Mouse (Mus musculus) testis, adult 2 months (tissue): ENCODE measurements at regions not wholly inside any gene's neighbourhood (a gene's known extent, or its start where the extent isn't known, plus 50 kb on each side); places are given as distances from the start of the nearest gene placed in this dataset.

Experiments used
- H3K27ac ChIP-seq: fragments of 200-500 bp; 2 replicates; pipeline ENCODE4 v1.5.1; 2012; ENCODE audit warnings: low read depth, low read length; ENCODE audit not compliant: control insufficient read depth, insufficient read depth
- H3K27me3 ChIP-seq: fragments of 200-500 bp; 2 replicates; pipeline ENCODE4 v1.6.1; 2012; ENCODE audit warnings: mild to moderate bottlenecking, low read length, moderate library complexity; ENCODE audit not compliant: control insufficient read depth, insufficient read depth
- H3K36me3 ChIP-seq: fragments of 200-500 bp; 2 replicates; pipeline ENCODE4 v1.6.1; 2012; ENCODE audit warnings: mild to moderate bottlenecking, low read length; ENCODE audit not compliant: control insufficient read depth, insufficient read depth
- H3K4me1 ChIP-seq: fragments of 200-500 bp; 2 replicates; pipeline ENCODE4 v1.6.1; 2012; ENCODE audit warnings: low read length; ENCODE audit not compliant: control insufficient read depth, insufficient read depth
- H3K4me3 ChIP-seq: fragments of 200-500 bp; 2 replicates; pipeline ENCODE4 v1.5.1; 2012; ENCODE audit warnings: low read depth, mild to moderate bottlenecking, low read length, moderate library complexity, mixed read lengths; ENCODE audit not compliant: control insufficient read depth
- CTCF ChIP-seq: fragments of 200-500 bp; IDR thresholded peaks from 2 replicates; pipeline ENCODE4 v1.5.1; 2012; ENCODE audit warnings: low read depth, mild to moderate bottlenecking, inconsistent platforms, low read length, moderate library complexity; ENCODE audit not compliant: control insufficient read depth, insufficient read depth, insufficient replicate concordance
- POLR2A ChIP-seq: fragments of 200-500 bp; IDR thresholded peaks from 2 replicates; pipeline ENCODE4 v1.6.1; 2012; ENCODE audit warnings: low read depth, mild to moderate bottlenecking, inconsistent platforms, low read length, moderate library complexity; ENCODE audit not compliant: control insufficient read depth

DNA sequence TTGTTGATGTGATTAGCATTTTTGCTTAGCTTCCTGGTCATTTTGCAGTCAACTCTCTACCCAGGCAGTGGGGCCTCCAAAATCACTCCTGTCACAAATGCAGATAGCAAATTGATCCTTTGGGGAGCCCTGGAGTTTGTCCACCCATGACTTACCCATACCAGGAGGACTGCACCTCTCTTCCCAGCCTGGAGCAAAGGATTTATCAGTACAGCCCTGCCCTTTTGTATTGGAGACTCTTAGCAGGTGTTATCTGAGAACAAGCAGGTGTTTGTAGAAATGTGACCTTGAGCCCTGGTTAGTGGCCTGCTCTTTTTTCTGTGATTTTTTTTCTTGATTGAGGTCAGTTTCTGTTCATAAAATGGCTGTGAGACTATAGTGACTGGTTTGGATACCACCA lies 392.6 kb downstream of the Bcl11a start:
- Histone ChIP-seq H3K4me1 (no peaks in the 10 kb centered on the region), H3K4me3 (no peak overlapping the region), H3K27ac (no peak overlapping the region), H3K27me3 (no peaks in the 10 kb centered on the region), H3K36me3 (no peaks in the 10 kb centered on the region)
- TF ChIP-seq CTCF (no peak), POLR2A (no peak)

DNA sequence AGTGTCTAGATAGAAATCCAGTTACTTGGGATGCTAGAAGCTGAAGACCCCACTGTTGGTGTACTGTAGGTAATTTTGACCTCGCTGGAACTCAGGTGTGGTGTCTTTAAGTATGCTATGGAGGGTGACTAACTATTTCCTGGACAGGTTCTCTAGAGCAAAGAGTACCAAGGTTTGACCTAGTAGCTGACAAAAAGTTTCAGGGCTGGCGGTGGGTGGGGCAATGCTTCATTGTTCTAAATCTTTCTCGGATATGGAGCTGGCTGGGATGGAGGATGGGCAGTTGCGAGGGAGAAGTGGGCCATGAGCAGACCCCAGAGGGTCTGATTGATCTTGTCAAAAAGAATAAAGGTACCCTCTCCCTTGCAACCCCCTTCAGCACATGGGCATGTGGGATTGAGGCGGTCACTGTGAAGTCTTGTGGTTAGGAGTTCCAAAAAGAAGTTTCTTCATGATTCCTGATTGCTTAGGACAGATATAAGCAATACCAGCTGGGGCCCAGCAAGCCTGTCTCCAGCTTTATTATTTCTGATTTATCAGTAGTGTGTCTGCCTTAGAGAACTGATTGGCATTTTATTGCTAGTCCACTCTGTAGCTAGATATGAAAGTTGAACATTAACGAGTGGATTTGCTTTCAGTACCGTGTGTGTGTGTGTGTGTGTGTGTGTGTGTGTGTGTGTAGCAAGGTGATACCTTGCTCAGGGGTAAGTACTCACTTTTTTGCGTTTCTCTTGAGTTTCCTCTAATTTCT lies 394.9 kb downstream of the Bcl11a start:
- TF ChIP-seq CTCF (no peak), POLR2A (no peak)
- Histone ChIP-seq H3K27me3 (no peaks in the 10 kb centered on the region), H3K36me3 (no peaks in the 10 kb centered on the region), H3K27ac (no peak overlapping the region), H3K4me3 (no peak overlapping the region), H3K4me1 (no peaks in the 10 kb centered on the region)

DNA sequence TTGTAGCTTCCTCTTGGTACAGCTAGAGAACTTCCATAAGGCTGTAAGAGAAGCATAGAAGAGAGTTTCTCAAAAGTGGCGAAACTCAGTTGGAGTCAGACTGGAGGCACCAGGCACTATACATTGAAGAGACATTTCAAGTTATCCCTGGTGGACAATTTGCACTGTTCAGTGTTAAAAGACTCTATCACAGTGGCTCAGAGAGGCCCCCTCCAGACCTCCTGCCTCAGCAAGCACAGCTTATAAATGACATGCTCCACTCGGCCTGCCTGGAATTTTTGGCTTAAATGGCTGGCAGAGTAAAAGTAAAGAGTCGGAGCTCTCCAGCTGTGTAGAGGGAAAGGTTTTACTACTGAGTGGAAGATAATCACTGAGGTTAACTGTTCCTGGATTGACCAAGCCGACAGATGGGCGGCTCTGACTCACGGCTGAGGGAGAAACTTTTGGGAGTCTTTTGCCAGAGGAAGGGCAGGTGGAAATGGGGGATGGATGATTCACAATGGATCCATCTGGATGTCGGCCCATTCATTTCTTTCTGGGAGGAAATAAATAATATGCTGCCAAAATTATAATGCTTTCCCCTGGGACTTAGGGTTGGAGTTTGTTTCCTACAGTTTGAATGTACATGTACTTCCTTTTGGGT lies 395.6 kb downstream of the Bcl11a start:
- H3K4me3 ChIP-seq: no peak overlapping the region
- no peaks in the 10 kb centered on the region for H3K4me1 ChIP-seq
- H3K27me3 ChIP-seq: no peaks in the 10 kb centered on the region
- H3K36me3 ChIP-seq: no peaks in the 10 kb centered on the region
- H3K27ac ChIP-seq: no peak overlapping the region
- no peak for TF ChIP-seq CTCF
- TF ChIP-seq POLR2A: no peak

- Histone ChIP-seq H3K27me3 (no peaks in the 10 kb centered on the region), H3K4me1 (no peaks in the 10 kb centered on the region), H3K27ac (no peak overlapping the region), H3K4me3 (no peak overlapping the region), H3K36me3 (no peaks in the 10 kb centered on the region)
- TF ChIP-seq POLR2A (no peak), CTCF (no peak)
Observed at GRCm38 (mm10) chr11:24502722-24503424, 425.0 kb downstream of the Bcl11a start.

- TF ChIP-seq POLR2A (no peak), CTCF (no peak)
- H3K27me3 ChIP-seq: no peaks in the 10 kb centered on the region
- no peaks in the 10 kb centered on the region for H3K4me1 ChIP-seq
- no peaks in the 10 kb centered on the region for H3K36me3 ChIP-seq
- H3K4me3 ChIP-seq: no peak overlapping the region
- no peak overlapping the region for H3K27ac ChIP-seq
Observed at GRCm38 (mm10) chr11:24515568-24515967, 437.7 kb downstream of the Bcl11a start.

- Histone ChIP-seq H3K27ac (no peak overlapping the region), H3K36me3 (no peaks in the 10 kb centered on the region), H3K4me1 (peaks cover 3% of the 10 kb centered on the region; the same call in 1 of the 2 replicates), H3K4me3 (no peak overlapping the region), H3K27me3 (no peaks in the 10 kb centered on the region)
- no peak for TF ChIP-seq POLR2A
- TF ChIP-seq CTCF: no peak
Observed at GRCm38 (mm10) chr11:24535462-24535861, 457.6 kb downstream of the Bcl11a start.

GRCm38 (mm10) chr11:24537721-24538120 lies 459.9 kb downstream of the Bcl11a start:
- Histone ChIP-seq H3K36me3 (no peaks in the 10 kb centered on the region), H3K27ac (no peak overlapping the region), H3K4me1 (peaks cover 3% of the 10 kb centered on the region; the same call in 1 of the 2 replicates), H3K4me3 (no peak overlapping the region), H3K27me3 (no peaks in the 10 kb centered on the region)
- no peak for TF ChIP-seq CTCF
- no peak for TF ChIP-seq POLR2A
